Mouse (Mus musculus): ENCODE measurements at regions not wholly inside any gene's neighbourhood (a gene's known extent, or its start where the extent isn't known, plus 50 kb on each side); places are given as distances from the start of the nearest gene placed in this dataset.

- TF ChIP-seq ZMIZ1 (IDR thresholded peaks at IDR 0.05; ENCODE audit: low read depth, low read length) (no peak), CTCF (conservative IDR thresholded peaks at IDR 0.05 in 1 of 2, IDR thresholded peaks at IDR 0.05 in 1 of 2; ENCODE audit: low read depth in 2 of 2, low read length in 2 of 2) (no peak), MAZ (IDR thresholded peaks at IDR 0.05; ENCODE audit: low read depth, low read length) (no peak), MAX (IDR thresholded peaks at IDR 0.05; ENCODE audit: low read length) (no peak), UBTF (IDR thresholded peaks at IDR 0.05; ENCODE audit: low read depth, low read length) (no peak), SIN3A (IDR thresholded peaks at IDR 0.05; ENCODE audit: low read length) (no peak), CHD1 (IDR thresholded peaks at IDR 0.05; ENCODE audit: low read depth, low read length) (no peak), MXI1 (IDR thresholded peaks at IDR 0.05; ENCODE audit: low read depth, low read length) (no peak), JUN (IDR thresholded peaks at IDR 0.05; ENCODE audit: insufficient read depth, low read depth, low read length) (no peak)
These were observed 817.1 kb downstream of the Gm9195 start for GRCm38 (mm10) chr14:71674564-71674963.
